17 mouse cellular contexts compared by ENCODE assay signal in genomic region chr7:123212316-123212715, GRCm38 (mm10).
"Had no signal": no experiment of that assay in that cellular context is flagged by ENCODE, and none has a peak within 500 bp of the region (broad histone marks: within the 10 kb centered on the region; RNA-seq: fewer than 3 reads in every experiment).

No protein-coding gene starts in this region.

- H3K9ac ChIP-seq: liver, embryonic 13.5 days; liver, postnatal 0 days; lung, embryonic 15.5 days; midbrain, embryonic 15.5 days; neural tube, embryonic 12.5 days had no signal

- H3K27ac ChIP-seq: left cerebral cortex, adult 2 months; limb, embryonic 10.5 days; liver, embryonic 13.5 days; lung, embryonic 15.5 days; macrophage; midbrain, embryonic 15.5 days; neural tube, embryonic 12.5 days had no signal

- H3K36me3 ChIP-seq: limb, embryonic 10.5 days; liver, embryonic 13.5 days; lung, embryonic 15.5 days; midbrain, embryonic 15.5 days; neural tube, embryonic 12.5 days had no signal

- H3K4me3 ChIP-seq: left cerebral cortex, adult 2 months; limb, embryonic 10.5 days; liver, embryonic 13.5 days; lung, embryonic 15.5 days; megakaryocyte, embryonic 14.5 days; midbrain, embryonic 15.5 days; neural tube, embryonic 12.5 days had no signal

- ATAC-seq: liver, postnatal 0 days; midbrain, embryonic 15.5 days had no signal

- H3K9me3 ChIP-seq: limb, embryonic 10.5 days; liver, embryonic 13.5 days; lung, embryonic 15.5 days; megakaryocyte, embryonic 14.5 days; midbrain, embryonic 15.5 days; neural tube, embryonic 12.5 days had no signal

- H3K4me2 ChIP-seq: liver, embryonic 13.5 days; lung, embryonic 15.5 days; midbrain, embryonic 11.5 days; midbrain, embryonic 15.5 days; neural tube, embryonic 12.5 days had no signal

- DNase-seq: kidney, adult 8-10 months; kidney, postnatal 25 days; liver, embryonic 13.5 days; liver, postnatal 0 days; lung, postnatal 14 days; right cerebral cortex, adult 18-20 months; right cerebral cortex, postnatal 25 days; thymus, adult 18-20 months; thymus, postnatal 25 days had no signal

- H3K27me3 ChIP-seq: liver, embryonic 13.5 days; lung, embryonic 15.5 days; midbrain, embryonic 15.5 days; neural tube, embryonic 12.5 days had no signal
